Mouse (Mus musculus) forebrain, embryonic 16.5 days (tissue): Measurements from ENCODE around the gene St8sia4. TPM values are rescaled to one million over a fixed set of nuclear protein-coding genes. Genes with fewer than 3 reads are reported as not detected.

Experiments
- ATAC-seq: fragments of 200-750 bp; cut with Nextera tagmentation; 2 replicates; pipeline ENCODE4 v1.8.0; 2017; ENCODE audit warnings: mild to moderate bottlenecking, moderate library complexity
- H3K27ac ChIP-seq: fragments of 300-500 bp; sonication (generic); 2 replicates; pipeline ENCODE4 v1.5.1; 2014; ENCODE audit warnings: low read length, control low read depth
- H3K27me3 ChIP-seq: fragments of 300-500 bp; sonication (generic); replicated peaks from 2 replicates; pipeline ENCODE4 v1.6.1; 2014; ENCODE audit warnings: low read length; ENCODE audit not compliant: control insufficient read depth, insufficient read depth
- H3K36me3 ChIP-seq: fragments of 300-500 bp; sonication (generic); 2 replicates; pipeline ENCODE4 v1.6.1; 2014; ENCODE audit not compliant: control insufficient read depth, insufficient read depth
- H3K4me1 ChIP-seq: fragments of 300-500 bp; sonication (generic); replicated peaks from 2 replicates; pipeline ENCODE4 v1.6.1; 2014; ENCODE audit warnings: low read length; ENCODE audit not compliant: control insufficient read depth, insufficient read depth
- H3K4me2 ChIP-seq: fragments of 300-500 bp; sonication (generic); 2 replicates; pipeline ENCODE4 v1.6.1; 2014; ENCODE audit warnings: mild to moderate bottlenecking, low read length, control low read depth
- H3K4me3 ChIP-seq: fragments of 300-500 bp; sonication (generic); replicated peaks from 2 replicates; pipeline ENCODE4 v1.5.1; 2014; ENCODE audit warnings: mild to moderate bottlenecking, low read length, control low read depth
- H3K9ac ChIP-seq: fragments of 300-500 bp; sonication (generic); replicated peaks from 2 replicates; pipeline ENCODE4 v1.6.1; 2014; ENCODE audit warnings: low read depth, low read length, control low read depth
- H3K9me3 ChIP-seq: fragments of 300-500 bp; sonication (generic); 2 replicates; pipeline ENCODE4 v1.6.1; 2016; ENCODE audit warnings: low read length; ENCODE audit not compliant: control insufficient read depth
- WGBS: fragments of 180-500 bp; shearing (Covaris S2); extraction: QIAGEN DNeasy Blood & Tissue Kit; methylation state at CpG from one replicate; pipeline ENCODE4 v1.1.7; 2014; 5-methylcytosine and 5-hydroxymethylcytosine counted together
- polyA plus RNA-seq: library from polyadenylated mRNA; unstranded; fragments of >200 nt; fragmentation: Nextera tagmentation; extraction: Ambion mirVana; gene quantifications from 2 replicates; pipeline ENCODE4 v1.2.1, GENCODE M21; 2015

St8sia4 gene
- polyA plus RNA-seq, 1 experiment from 2014 or later = 36.3 TPM

DNA sequence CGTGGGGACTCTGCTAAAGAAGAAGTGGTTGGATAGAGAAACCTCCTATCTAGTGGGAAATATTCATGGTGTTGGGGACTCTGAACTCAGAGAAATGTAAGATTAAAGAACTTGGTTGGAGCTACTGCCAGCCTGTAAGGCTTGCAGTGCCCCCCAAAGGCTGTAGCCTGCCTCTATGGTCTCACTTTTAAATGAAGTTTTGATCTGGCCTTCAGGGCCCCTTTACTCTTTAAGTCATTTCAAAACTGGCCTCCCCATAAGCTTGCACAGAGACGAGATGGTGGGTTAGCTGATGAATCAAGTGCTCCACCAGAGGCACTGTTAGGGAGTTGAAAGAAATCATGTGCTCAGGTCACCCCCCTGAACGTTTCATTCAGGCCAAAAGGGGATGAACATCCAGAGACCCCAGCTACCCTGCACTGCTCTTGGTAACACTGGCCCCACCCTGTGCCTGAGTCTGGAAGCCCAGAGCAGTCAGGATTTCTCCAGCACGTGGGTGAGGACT, 3.0 kb downstream of the St8sia4 start:
- Histone ChIP-seq H3K4me1 (peaks cover 16% of the 10 kb centered on the region), H3K27me3 (no peaks in the 10 kb centered on the region), H3K36me3 (no peaks in the 10 kb centered on the region), H3K27ac (peak overlapping the region; percentile 87), H3K9ac (peak overlapping the region; percentile 81), H3K9me3 (no peaks in the 10 kb centered on the region), H3K4me2 (peak overlapping the region; percentile 95), H3K4me3 (peak overlapping the region; percentile 83)
- ATAC-seq = peak; percentile 32
- WGBS = 22% methylated on average over 4 of the region's 4 CpGs

GRCm38 (mm10) chr1:95657051-95657668, 10.2 kb downstream of the St8sia4 start:
- H3K4me2 ChIP-seq = no peak overlapping the region
- no peaks in the 10 kb centered on the region for H3K27me3 ChIP-seq
- H3K9ac ChIP-seq = no peak overlapping the region
- H3K27ac ChIP-seq = no peak overlapping the region
- WGBS = 86% methylated on average over 5 of the region's 5 CpGs
- H3K36me3 ChIP-seq = peaks cover 2% of the 10 kb centered on the region; the same call in 1 of the 2 replicates
- no peak overlapping the region for H3K4me3 ChIP-seq
- ATAC-seq = no peak
- H3K4me1 ChIP-seq = no peaks in the 10 kb centered on the region
- H3K9me3 ChIP-seq = no peaks in the 10 kb centered on the region

- 76% methylated on average over 9 of the region's 9 CpGs for WGBS
- no peak overlapping the region for H3K4me3 ChIP-seq
- no peaks in the 10 kb centered on the region for H3K9me3 ChIP-seq
- H3K9ac ChIP-seq = no peak overlapping the region
- H3K36me3 ChIP-seq = peaks cover 5% of the 10 kb centered on the region
- no peaks in the 10 kb centered on the region for H3K27me3 ChIP-seq
- no peaks in the 10 kb centered on the region for H3K4me1 ChIP-seq
- H3K27ac ChIP-seq = no peak overlapping the region
- H3K4me2 ChIP-seq = no peak overlapping the region
- ATAC-seq = no peak
Measured at GRCm38 (mm10) chr1:95655564-95655963, 11.8 kb downstream of the St8sia4 start.

GRCm38 (mm10) chr1:95653445-95653844, 13.9 kb downstream of the St8sia4 start:
- H3K4me3 ChIP-seq = no peak overlapping the region
- WGBS = 94% methylated on average over 8 of the region's 8 CpGs
- peaks cover 5% of the 10 kb centered on the region for H3K36me3 ChIP-seq
- no peak overlapping the region for H3K4me2 ChIP-seq
- no peak overlapping the region for H3K27ac ChIP-seq
- H3K9me3 ChIP-seq = no peaks in the 10 kb centered on the region
- no peak overlapping the region for H3K9ac ChIP-seq
- ATAC-seq = no peak
- H3K4me1 ChIP-seq = no peaks in the 10 kb centered on the region
- no peaks in the 10 kb centered on the region for H3K27me3 ChIP-seq

DNA sequence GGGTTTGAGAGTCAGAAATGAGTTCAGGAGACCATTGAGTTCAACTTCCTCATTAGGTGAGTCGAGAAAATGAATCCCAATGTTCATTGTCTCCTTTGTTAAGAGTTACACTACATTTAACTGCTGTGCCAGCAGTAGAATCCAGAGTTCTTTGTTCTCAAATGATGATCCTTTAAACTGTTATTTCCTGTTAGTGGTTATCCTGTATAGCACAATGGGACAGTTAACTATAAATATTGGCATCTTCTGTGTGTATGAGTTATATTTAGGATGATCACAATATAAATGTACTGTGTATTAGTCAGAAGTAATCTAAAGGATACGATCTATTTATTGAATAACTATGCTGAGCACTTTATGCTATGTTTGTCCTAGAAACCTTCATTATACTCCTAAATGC, 23.1 kb downstream of the St8sia4 start:
- ATAC-seq = no peak
- H3K27ac ChIP-seq = no peak overlapping the region
- WGBS = 63% methylated on average over 2 of the region's 2 CpGs

GRCm38 (mm10) chr1:95639001-95639400, 28.4 kb downstream of the St8sia4 start:
- Histone ChIP-seq H3K4me2 (no peak overlapping the region), H3K9ac (no peak overlapping the region), H3K36me3 (peaks cover 4% of the 10 kb centered on the region), H3K4me1 (peaks cover 2% of the 10 kb centered on the region; the same call in 1 of the 2 replicates), H3K4me3 (no peak overlapping the region), H3K9me3 (no peaks in the 10 kb centered on the region), H3K27ac (no peak overlapping the region), H3K27me3 (no peaks in the 10 kb centered on the region)
- no peak for ATAC-seq
- 73% methylated on average over 3 of the region's 3 CpGs for WGBS

More for the DNA sequence above, 23.1 kb downstream of the St8sia4 start:
- H3K27me3 ChIP-seq = no peaks in the 10 kb centered on the region
- no peak overlapping the region for H3K4me2 ChIP-seq
- no peaks in the 10 kb centered on the region for H3K36me3 ChIP-seq
- H3K4me3 ChIP-seq = no peak overlapping the region
- peaks cover 2% of the 10 kb centered on the region; the same call in 1 of the 2 replicates for H3K4me1 ChIP-seq
- no peaks in the 10 kb centered on the region for H3K9me3 ChIP-seq
- H3K9ac ChIP-seq = no peak overlapping the region

DNA sequence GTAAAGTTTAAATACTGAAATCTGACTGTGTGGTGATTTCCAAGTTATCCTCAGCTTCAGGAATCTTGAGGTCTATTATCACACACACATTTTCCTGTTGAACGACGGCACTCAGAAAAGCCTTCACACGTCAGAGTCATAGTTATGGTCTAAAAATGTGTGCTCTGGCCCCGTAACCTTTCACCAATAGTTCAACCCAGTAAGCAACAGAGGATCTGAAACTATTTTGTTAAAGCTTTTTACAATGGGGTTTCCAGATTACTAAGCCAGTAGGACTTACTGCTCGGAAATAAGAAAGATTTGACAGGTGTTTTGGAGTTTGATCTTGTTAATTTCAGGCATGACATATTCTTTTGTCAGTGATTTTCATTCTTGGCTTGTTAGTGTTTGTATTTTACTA, 43.0 kb downstream of the St8sia4 start:
- H3K9me3 ChIP-seq = no peaks in the 10 kb centered on the region
- H3K4me3 ChIP-seq = no peak overlapping the region
- H3K9ac ChIP-seq = no peak overlapping the region
- 69% methylated on average over 5 of the region's 5 CpGs for WGBS
- no peak overlapping the region for H3K27ac ChIP-seq
- ATAC-seq = no peak
- no peaks in the 10 kb centered on the region for H3K4me1 ChIP-seq
- no peaks in the 10 kb centered on the region for H3K27me3 ChIP-seq
- no peak overlapping the region for H3K4me2 ChIP-seq
- 0 out of 2 replicates have a peak, but pooled peaks cover 4% of the 10 kb centered on the region for H3K36me3 ChIP-seq

DNA sequence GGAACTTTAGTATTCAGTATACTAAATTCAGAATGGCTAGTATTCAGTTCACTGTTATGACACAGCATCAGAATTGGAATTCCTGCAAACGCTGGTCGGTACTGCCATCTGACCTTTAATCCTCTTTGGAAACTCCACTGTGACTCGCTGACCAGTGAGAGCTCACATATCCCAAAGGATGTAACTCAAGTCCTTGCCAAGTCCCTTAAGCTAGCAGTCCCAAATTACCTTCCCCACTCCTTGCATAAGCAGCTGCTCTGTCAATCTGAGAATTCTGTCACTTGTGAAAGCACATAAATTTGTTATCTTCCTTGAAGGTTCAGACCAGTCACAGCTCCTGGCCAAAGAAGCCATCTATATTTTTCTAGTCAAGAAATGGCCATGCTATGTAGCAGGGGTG, 48.7 kb downstream of the St8sia4 start:
- ATAC-seq = no peak
- no peak overlapping the region for H3K4me3 ChIP-seq
- H3K9ac ChIP-seq = no peak overlapping the region

DNA sequence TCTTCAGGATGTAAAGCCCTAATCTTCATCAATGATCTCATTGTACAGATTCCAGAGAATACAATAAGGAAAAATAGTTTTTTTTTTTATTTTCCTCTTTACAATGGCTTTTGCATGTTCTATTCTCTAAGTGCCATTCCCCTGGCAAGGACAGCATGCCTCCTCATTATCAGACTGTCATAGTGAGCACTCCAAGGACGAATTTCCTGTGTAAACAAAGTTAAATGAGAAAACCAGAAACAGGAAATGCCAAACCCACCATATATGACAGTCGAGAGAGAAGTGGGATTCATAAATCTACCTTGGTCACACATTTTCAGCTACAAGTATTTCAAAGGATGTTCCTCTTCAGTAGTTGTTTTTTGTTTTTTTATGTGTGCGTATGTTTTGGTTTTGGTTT, 49.2 kb downstream of the St8sia4 start:
- H3K36me3 ChIP-seq = 0 out of 2 replicates have a peak, but pooled peaks cover 4% of the 10 kb centered on the region
- 67% methylated on average over 3 of the region's 3 CpGs for WGBS
- H3K27ac ChIP-seq = no peak overlapping the region
- no peak overlapping the region for H3K9ac ChIP-seq
- no peaks in the 10 kb centered on the region for H3K9me3 ChIP-seq
- no peaks in the 10 kb centered on the region for H3K4me1 ChIP-seq
- H3K27me3 ChIP-seq = no peaks in the 10 kb centered on the region
- H3K4me3 ChIP-seq = no peak overlapping the region
- no peak for ATAC-seq
- H3K4me2 ChIP-seq = no peak overlapping the region

More for the DNA sequence above, 48.7 kb downstream of the St8sia4 start:
- Histone ChIP-seq H3K9me3 (no peaks in the 10 kb centered on the region), H3K27ac (no peak overlapping the region), H3K27me3 (no peaks in the 10 kb centered on the region), H3K36me3 (0 out of 2 replicates have a peak, but pooled peaks cover 4% of the 10 kb centered on the region), H3K4me2 (no peak overlapping the region), H3K4me1 (no peaks in the 10 kb centered on the region)
- WGBS = 64% methylated on average over 3 of the region's 3 CpGs
